Mouse (Mus musculus) G1E-ER4 (cell line): ENCODE results near the gene Ncmap. TPM values are rescaled to one million over a fixed set of nuclear protein-coding genes. Genes with fewer than 3 reads are reported as not detected.

Source experiments
- GATA1 ChIP-seq: IDR thresholded peaks from one replicate; pipeline ENCODE4 v1.8.0; 2012; ENCODE audit warnings: low read length, inconsistent platforms
- polyA plus RNA-seq: library from polyadenylated mRNA; stranded (reverse); fragments of >175 nt; gene quantifications from 2 replicates; pipeline ENCODE4 v1.2.3, GENCODE M21; 2012

Gene Ncmap
- polyA plus RNA-seq, 1 experiment = 0.65 TPM

DNA sequence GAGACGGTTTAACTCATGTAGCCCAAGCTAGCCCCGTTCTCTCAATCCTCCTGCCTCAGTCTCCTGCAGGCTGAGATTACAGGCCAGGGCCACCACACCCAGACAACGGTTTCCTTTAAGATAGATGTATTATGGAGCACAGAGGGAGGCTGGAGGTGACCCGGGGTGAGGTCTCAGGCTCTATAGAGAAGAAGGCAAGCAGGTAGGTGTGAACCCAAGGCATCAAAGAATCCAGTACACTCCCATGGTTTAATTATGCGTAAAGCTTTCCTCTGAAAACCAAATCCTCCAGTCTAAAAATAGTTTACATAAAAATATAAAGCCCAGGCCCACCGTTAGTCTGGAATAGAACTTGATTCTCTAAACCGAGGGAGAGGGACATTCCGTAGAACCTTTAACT, 15.5 kb upstream of the Ncmap start:
- TF ChIP-seq GATA1 = no peak

- no peak for TF ChIP-seq GATA1
Measured at GRCm38 (mm10) chr4:135411633-135412032, 13.6 kb upstream of the Ncmap start.

- TF ChIP-seq GATA1 = no peak
Measured at GRCm38 (mm10) chr4:135406180-135406579, 8.2 kb upstream of the Ncmap start.

GRCm38 (mm10) chr4:135404916-135405315, 6.9 kb upstream of the Ncmap start:
- TF ChIP-seq GATA1 = no peak

DNA sequence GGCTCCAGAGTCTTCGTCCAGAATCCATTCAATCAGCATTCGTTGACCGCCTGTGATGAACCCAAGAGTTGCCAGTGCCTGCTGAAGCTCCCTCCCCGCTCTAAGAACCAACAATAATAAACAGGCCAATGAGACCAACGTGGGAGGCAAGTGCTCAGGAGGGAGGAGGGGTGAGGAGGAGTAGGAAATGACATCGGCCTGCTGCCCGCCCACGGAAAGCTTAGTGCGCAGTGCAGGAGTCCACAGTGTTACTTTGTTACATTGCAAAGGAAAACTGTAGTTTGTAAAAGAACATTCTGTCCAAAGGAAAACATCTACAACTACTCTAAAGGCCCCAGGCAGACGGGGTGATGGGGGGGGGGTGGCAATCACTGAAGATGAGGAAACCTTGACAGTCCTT, 6.0 kb upstream of the Ncmap start:
- no peak for TF ChIP-seq GATA1

- TF ChIP-seq GATA1 = no peak
Measured at GRCm38 (mm10) chr4:135401881-135402280, 3.9 kb upstream of the Ncmap start.

- no peak for TF ChIP-seq GATA1
Measured at GRCm38 (mm10) chr4:135397551-135397950, 476 bp downstream of the Ncmap start.

DNA sequence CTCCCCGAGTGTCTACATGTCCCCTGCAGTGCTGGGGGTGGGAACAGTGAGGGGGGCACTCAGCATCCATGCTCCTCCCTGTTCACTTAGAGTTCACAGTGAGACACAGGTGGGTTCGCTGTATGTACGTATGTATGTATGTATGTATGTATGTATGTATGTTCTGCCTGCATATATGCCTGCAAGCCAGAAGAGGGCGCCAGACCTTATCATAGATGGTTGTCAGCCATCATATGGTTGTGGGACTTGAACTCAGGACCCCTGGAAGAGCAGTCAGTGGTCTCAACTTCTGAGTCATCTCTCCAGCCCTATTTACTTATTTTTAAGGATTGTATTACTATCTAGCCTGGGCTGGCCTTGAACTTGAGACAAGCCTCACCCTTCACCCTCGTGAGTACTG, 1.7 kb downstream of the Ncmap start:
- no peak for TF ChIP-seq GATA1

- TF ChIP-seq GATA1 = no peak
Measured at GRCm38 (mm10) chr4:135395375-135395774, 2.7 kb downstream of the Ncmap start.

- no peak for TF ChIP-seq GATA1
Measured at GRCm38 (mm10) chr4:135394666-135395065, 3.4 kb downstream of the Ncmap start.

DNA sequence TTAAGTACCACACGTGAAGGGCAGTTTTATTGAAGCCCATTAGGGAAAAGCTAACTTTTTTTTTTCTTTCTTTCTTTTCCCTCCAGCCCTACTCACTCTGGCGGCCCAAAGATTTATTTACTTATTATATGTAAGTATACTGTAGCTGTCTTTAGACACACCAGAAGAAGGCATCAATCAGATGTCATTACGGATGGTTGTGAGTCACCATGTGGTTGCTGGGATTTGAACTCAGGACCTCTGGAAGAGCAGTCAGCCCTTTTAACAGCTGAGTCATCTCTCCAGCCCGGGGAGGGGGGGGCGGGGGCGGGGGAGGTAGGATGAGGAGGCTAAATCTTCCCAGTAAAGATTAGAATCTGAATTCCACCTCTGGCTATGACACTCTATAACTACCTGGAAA, 4.6 kb downstream of the Ncmap start:
- TF ChIP-seq GATA1 = no peak

DNA sequence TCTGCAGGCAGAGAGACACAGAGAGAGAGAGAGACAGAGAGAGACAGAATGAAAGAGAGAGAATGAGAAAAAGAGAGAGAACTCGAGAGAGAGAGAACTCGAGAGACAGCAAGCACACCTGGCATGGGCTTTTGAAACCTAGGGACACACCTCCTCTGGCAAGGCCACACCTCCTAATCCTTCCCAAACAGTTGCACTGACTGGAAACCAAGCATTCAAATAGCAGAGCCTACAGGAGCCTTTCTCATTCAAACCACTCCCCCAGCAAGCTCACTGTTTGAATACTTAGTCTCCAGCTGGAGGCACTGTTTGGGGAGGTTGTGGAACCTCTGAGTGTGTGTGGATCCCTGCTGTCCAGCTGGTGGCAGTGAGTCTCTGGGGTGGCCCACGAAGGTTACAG, 5.2 kb downstream of the Ncmap start:
- TF ChIP-seq GATA1 = no peak

- TF ChIP-seq GATA1 = no peak
Measured at GRCm38 (mm10) chr4:135391014-135391413, 7.0 kb downstream of the Ncmap start.

DNA sequence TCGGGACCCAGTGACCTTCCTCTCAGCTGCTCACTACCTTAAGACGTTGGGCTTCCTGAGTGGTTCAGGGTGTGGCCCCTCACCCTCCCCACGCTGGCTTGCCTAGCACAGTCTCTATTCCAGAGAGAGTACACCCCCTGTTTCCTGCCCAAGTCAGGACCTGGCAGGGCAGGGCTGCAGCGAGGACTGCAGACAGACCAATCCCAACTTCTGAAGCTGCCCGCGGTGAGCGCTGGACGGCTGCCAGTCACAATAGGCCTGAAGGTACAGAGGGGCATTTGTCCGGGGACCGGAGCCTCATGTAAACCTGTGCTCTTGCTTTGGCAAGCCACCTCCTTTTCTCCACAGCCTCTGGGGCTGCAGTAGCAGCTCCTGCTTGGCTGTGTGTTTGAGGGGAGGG, 12.4 kb downstream of the Ncmap start:
- no peak for TF ChIP-seq GATA1

DNA sequence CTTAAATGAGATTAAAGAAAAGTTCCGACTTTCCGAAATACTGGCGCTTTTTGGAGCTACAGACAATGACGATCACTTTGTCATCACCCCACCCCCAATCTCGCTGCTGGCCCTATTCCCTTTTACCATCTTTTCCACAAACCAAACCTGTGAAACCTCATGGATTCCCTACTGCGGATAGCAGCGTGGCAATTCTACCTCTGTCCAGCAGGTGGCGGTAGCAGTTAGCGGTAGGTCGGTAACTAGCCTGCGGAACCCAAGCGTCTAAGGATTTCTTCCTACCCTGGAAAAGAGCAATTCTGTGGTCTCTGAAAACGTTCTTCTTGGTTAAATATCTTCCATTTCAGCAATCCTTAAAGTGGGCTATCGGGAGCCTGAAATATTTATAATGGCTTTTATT, 15.7 kb downstream of the Ncmap start:
- TF ChIP-seq GATA1 = no peak

DNA sequence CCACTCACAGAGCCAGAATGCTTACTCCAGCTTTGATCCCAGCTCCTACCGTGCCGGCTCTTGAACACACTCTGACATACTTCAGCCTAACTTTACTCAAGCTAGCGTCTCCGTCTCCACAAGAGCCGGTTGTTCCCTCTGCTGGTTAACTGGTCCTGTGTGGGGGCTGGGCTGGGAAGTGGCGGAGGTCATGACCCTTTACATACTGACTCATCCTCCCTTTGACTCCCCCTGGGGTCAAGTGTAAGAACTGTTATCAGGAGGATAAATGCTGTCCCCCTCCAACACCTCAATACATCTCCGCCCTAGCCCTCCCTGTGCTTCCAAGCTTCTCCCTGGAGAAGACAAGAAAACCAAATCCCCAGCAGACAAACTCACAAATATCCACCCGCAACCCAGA, 16.7 kb downstream of the Ncmap start:
- no peak for TF ChIP-seq GATA1

- no peak for TF ChIP-seq GATA1
Measured at GRCm38 (mm10) chr4:135377241-135377640, 20.8 kb downstream of the Ncmap start.

DNA sequence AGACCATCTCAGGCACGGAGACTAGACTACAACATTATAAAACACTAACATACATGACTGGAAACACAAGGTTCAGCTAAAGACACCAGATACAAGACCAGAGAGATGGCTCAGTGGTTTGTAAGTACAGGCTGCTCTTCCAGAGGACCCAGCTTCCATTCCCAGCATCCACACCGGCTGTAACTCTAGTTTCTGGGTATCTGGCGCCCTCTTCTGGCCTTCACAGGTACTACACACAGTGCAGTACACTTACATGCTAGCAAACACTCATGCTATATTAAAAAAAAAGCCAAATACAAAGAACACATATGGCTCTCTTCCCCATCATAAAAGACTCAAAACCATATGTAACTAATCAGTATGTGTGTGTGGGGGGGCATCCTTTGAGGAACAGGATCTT, 22.6 kb downstream of the Ncmap start:
- no peak for TF ChIP-seq GATA1

GRCm38 (mm10) chr4:135373299-135373698, 24.7 kb downstream of the Ncmap start:
- TF ChIP-seq GATA1 = no peak

DNA sequence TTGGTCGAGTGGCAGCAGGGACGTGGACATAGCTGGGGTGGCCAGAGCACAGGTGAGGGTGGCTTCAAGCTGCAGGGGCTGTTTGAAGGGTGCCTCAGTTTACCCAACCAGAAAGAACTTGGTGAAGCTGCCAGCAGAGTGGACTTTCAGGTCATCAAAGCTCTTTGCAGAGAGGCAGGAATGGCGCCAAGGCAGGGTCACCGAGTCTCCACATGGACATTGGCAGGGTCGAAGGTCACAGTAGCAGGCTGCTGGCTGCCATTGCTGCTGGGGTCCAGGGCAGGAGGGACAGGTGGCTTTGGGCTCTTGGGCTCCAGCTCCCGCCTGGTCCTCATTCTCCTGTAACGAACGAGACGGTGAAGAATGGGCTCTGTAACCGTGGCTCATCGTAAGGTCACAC, 27.7 kb downstream of the Ncmap start:
- no peak for TF ChIP-seq GATA1
